Mouse (Mus musculus) heart, postnatal 36 days (tissue): ENCODE measurements around the gene Mical3. TPM values are rescaled to one million over a fixed set of nuclear protein-coding genes. Genes with fewer than 3 reads are reported as not detected.

Experiments
- DNase-seq, 2 experiments: peaks; one replicate each; pipeline ENCODE4 v3.0.0; 2021 to 2022
- intact Hi-C: fragments of 180-260 bp; cut with DNase I; formaldehyde crosslinking; loops from one replicate; pipeline ENCODE4 v1.15.1; 2025
- total RNA-seq, 2 experiments: library from RNA; stranded (reverse); gene quantifications; 2 replicates each; pipeline ENCODE4 v1.2.3; 2021

The Mical3 gene
- total RNA-seq, result 100 to 1,000 TPM; 119 to 136 TPM

DNA sequence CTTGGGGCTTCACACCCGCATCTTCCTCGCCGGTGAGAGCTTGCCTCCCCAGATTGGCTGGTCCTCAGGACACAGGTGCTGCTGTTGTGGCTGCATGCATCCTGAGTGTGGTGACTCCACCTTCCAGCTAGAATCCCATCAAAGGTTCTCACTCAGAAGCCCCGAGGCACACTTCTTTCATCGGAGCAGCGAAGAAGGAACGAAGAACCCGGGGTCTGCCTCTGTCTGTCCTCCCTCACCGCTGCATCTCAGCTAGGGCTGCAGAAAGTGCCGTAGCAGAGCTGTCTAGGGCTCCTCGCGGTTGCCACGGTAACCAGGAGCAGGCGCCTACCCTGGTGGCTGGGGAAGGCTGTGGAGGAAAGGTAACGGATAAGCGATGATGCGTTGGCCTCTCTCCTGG lies at the start of gene Mical3:
Gene Mical3 (minus strand): TSS at position 227 of the 400 bp plus-strand sequence.
- DNase-seq, result no peak
- intact Hi-C loops, result loop anchor here (1.0 to 5.0 kb wide), 4 partner anchors 48 to 228 kb away; no protein-coding TSS in a partner anchor

DNA sequence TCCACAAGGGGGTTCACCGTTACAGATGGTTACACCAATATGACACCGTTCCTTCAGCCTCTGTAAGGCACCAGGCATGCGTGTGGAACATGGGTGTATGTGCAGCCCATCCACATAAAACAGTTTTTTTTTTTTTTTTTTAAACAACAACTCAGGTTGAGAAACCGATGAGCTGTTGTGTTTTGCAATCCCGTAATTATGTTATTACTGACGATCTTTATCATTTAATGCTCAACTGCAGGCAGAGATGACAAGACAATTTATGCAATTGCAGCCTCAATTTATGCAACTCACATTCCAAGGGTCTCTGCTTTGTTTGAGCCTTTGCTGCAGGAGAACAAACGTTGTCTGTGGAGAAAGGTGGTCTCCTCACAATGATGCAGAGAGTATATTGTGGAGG lies 49.0 kb upstream of the Mical3 start:
- intact Hi-C loops, result loop anchor here (1.0 to 10.0 kb wide), 5 partner anchors 67 to 355 kb away; partner anchors contain the start of gene Usp18
- no peak for DNase-seq

DNA sequence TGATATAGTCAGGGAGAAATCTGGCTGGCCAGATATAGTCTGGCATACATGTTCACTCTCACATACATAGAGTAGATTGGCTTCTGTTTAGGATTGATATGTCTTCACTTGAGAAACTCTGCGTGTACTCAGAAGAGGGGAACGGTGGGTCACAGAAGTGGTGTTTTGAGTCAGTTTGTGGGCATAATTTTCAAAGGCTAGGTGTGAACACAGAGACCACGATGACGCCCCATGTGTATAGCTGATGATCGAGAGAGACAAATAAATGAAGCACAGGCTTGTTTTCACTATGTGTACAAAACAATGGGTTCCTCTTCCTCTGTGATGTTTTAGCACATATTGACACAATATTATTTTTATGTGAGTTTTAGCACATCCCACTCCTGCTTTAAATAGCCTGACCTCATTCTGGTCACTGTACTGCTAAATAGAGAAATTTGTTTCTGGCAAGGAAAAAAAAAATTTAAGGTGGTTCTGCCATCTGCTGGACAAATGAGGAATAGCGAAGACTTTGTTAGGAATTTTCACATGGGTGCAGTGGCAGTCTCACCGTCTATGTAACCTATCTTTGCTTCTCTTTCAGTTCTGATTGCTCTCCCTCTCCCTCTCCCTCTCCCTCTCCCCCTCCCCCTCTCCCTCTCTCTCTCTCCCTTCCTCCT lies 48.0 kb upstream of the Mical3 start:
- DNase-seq, result peak; percentile 66 to 72
- intact Hi-C loops, result loop anchor here (1.0 to 2.0 kb wide), 4 partner anchors 49 to 280 kb away; partner anchors contain the start of gene Mical3

GRCm38 (mm10) chr6:121177118-121177708 lies 46.4 kb upstream of the Mical3 start:
- DNase-seq, result no peak
- intact Hi-C loops, result no loop called here

DNA sequence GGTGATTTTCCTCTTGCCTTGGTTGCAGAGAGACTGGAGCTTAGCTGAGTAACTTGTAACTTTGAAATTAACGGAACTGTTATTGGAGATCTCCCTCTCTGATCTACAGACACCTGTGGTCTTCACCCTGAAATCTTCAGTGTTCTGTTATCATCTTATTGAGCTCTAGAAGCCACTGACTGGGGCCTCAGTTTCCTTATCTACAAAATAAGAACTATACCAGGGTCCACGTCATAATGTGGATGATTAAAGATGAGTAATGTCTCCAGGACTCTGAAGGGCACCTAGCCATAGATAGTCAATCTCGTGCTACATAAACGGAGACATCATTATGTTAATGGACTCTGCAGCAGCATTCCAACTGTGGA lies 45.9 kb upstream of the Mical3 start:
- DNase-seq, result no peak
- intact Hi-C loops, result no loop called here

- intact Hi-C loops, result no loop called here
- no peak for DNase-seq
These were observed 45.4 kb upstream of the Mical3 start for GRCm38 (mm10) chr6:121176011-121176730.

- intact Hi-C loops, result no loop called here
- no peak for DNase-seq
These were observed 44.0 kb upstream of the Mical3 start for GRCm38 (mm10) chr6:121174761-121175160.

DNA sequence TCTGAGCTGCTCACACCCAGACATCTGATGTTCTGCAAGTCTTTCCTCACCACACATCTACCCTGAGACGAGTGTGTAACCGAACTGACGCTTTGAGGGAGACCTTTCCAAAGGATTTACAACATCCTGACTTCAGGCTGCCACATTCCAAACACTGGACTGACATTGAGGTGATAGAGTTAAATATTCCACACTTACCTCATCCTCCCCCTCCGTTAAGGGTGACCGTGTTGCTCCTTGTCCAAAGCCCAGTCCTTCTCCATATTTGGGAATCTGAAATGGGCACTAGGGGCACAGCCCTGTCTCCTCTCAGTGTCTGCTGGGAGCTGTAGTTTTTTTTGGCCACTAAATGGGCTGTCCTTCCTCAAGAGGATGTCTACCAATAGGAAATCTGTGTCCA lies 42.7 kb upstream of the Mical3 start:
- intact Hi-C loops, result no loop called here

DNA sequence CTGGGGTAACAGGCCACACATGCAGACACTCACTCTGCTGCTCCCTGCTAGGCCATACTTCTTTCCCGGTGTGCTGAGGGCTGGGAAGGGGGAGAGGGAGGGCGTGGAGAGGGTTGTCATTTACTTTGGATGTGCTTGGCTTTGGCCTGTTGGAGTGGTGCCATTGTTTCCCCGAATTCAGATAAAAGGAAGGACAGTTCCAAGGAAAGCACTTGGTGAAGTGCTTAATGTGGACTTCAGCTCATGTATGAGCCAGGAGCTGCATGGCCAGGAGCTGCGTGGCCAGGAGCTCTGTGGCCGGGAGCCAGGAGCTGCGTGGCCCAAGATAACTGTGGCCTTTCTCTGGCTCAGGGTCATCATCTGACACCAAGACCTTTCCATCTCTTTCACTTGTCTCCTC lies 40.3 kb upstream of the Mical3 start:
- intact Hi-C loops, result no loop called here
- DNase-seq, result peak; percentile 67 to 68

More for the DNA sequence above, 42.7 kb upstream of the Mical3 start:
- DNase-seq, result no peak

DNA sequence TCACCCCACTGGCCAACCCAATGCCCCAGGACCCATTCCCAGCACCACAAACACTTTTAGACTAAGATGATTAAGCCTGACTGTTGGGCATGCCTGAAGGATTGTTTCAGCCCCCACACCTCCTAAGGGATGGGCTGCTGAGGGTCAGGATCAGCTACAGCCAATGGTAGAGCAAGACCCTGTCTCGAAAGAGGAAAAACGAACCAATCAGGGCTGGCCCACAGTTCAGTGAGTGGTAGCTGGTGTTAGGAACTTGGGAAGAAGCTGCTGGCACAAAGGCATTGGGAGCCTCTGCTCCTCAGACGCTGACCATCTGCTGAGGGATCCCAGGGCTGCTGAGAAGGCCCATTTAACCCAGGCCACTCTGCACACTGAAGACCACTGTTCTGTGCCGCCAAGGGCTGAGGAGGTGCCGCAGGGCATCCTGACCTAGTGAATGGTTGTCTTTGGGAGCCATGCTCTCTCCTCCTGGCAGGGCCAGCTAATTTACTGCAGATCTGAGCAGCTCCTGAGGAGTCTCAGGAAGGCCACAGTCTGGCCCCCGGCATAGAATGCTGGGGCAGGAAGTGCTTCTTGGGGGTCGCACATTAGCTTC lies 36.7 kb upstream of the Mical3 start:
- intact Hi-C loops, result no loop called here
- DNase-seq, result no peak

DNA sequence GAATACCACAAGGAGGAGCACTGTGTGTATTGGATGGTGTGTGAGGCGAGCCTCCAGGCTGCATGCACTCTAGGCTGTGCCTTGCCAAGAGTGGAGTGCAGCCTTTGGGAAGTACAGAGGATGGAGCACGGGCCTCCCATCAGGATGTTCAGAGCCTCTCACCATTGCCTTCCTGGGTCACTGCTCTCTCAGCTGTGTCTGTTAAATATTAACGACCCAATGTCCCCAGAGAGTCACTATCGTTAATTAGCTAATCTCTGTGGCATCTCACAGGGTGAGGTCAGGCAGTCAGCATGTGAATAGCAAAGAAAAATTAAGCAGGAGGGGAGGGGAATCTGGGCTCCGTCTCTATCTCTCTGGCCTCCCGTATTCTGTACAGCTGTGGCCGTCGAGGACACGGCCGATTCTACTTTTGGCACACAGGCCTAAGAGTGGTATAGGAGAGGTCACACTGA lies 35.3 kb upstream of the Mical3 start:
- DNase-seq, result no peak
- intact Hi-C loops, result no loop called here

DNA sequence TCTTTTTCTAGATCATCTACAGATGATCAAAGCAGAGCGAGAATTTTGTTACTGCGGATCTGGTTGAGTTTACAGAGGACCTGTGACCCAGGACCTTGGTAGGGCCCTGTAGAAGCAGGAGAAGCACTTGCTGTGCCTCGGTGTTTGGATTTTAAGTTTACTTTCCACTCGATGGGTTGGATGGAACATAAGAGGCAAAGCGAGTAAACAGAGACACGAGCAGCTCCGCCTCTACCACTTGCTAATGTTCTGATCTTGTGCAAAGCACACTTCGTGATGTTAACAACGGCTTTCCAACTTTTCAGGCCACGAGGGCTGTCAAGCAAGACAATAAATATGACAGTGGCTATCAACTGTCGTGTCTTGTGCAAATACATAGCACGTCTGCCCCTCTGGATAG lies 31.8 kb upstream of the Mical3 start:
- DNase-seq, result no peak
- intact Hi-C loops, result no loop called here

- DNase-seq, result no peak
- intact Hi-C loops, result no loop called here
These were observed 29.3 kb upstream of the Mical3 start for GRCm38 (mm10) chr6:121160126-121160525.

DNA sequence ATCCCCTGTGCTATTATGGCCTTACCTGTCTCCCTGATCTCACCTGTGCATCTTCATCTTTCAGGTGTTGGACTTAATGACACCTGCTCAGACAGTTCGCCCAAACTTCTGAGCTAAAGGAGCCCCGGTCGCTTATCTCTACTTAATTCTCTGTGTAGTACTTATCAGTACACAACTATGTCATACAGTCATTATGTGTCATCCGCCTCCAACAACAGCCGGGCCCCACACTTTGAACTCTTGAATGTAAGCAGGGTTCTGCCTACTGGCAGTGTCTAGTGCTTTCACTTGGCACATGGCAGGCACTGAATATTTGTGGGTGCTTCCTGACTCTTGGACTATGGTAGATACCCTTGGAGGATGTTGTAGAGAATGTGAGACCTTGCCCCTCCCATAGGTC lies 28.8 kb upstream of the Mical3 start:
- intact Hi-C loops, result no loop called here
- DNase-seq, result no peak

DNA sequence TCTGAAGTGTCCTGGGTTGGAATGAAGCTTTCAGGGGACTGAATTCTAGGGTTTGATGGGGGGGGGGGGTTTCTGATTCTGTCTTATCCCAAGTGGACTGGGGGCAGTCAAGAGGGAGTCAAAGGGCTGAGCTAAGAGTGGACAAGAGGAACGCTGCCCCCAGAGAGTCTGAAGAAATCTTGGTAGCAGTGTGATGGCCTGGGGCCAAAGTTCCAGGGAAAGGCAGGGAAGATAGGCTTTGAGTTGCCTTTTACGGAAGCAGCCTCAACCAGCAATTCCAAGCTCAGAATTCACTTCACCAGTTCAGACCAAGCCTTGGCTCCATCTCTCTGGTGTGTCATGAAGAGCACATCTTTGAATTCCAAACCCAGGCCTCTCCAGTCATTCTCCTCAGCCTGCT lies 25.2 kb upstream of the Mical3 start:
- peak; percentile 39 to 43 for DNase-seq
- intact Hi-C loops, result no loop called here

DNA sequence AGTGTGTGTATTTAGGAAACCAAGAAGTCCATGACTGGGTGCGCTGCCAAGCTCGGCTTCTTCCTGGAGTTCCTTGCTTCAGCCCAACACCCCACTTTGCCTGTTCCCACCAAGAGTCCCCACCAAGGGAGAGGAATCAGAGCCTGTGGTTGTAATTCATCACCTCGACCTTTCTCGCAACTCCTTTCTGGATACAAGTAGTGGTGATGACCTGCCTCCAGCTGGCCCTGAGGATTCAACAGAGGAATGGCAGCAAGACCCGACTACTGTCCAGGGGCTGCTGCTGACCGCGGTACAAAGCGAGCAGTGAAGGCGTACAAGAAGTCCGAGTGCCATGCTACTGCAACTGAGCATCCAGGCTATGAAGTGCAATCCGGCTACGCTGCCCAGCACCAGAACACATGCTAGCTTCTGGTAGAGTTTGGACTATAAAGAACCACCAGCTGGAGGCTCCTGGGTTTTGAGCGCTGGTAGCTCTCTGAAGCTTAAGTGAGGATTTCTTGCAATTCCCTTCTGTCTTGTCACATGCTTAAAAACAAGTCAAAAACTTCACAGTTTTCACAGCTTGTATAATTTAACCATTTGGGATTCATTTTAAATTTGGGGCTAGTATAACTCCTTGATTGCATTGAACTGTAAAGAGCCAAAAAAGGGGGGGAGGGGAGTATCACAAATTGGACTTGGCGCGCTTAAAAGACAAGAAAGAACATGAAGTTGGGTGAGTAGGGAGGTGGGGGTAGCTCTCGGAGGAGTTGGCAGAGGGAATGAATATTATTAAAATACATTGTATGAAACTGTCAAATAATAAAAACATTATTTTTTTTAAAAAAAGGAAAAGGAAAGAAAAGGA lies 23.9 kb upstream of the Mical3 start:
- intact Hi-C loops, result no loop called here
- DNase-seq, result no peak

- intact Hi-C loops, result no loop called here
- no peak for DNase-seq
These were observed 22.4 kb upstream of the Mical3 start for GRCm38 (mm10) chr6:121153177-121153576.

- peak; percentile 59 to 62 for DNase-seq
- intact Hi-C loops, result no loop called here
These were observed 20.9 kb upstream of the Mical3 start for GRCm38 (mm10) chr6:121151732-121152131.

DNA sequence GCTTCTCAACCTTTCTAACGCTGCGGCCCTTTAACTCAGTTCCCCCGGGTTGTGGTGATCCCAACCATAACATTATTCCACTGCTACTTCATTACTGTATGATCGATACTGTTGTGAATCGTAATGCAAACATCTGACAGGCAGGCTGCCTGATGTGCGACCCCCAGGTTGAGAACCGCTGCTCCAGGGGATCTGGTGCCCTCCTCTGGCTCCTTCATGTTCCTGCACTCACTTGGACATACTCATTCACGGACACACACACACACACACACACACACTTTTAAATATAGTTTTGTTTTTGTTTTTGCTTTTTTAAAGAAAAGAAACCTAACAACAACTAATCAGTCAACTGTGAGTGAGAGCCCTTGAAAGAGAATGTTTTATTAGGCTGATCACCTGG lies 19.3 kb upstream of the Mical3 start:
- intact Hi-C loops, result no loop called here
- DNase-seq, result no peak

DNA sequence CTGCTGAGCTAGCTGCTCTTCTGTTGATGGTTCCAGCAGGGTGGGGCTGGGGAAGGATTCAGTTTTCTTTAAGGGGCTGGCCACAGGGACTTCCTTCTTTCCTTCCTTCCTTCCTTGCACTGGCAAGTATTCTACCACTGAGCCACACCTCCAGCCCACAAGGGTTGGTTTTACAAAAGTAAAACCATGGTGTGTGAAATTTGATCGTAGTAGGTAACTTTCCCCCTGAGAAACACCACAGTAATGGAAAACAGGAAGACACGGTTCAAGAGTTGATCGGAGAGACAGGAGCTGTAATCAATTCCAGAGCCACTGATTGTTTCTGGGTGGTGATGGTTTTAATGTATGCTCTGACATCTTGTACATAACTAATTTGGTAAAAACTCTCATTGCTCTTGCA lies 18.6 kb upstream of the Mical3 start:
- DNase-seq, result no peak
- intact Hi-C loops, result no loop called here
